Mouse (Mus musculus): ENCODE data around the gene Oxt. TPM values are rescaled to one million over a fixed set of nuclear protein-coding genes. Genes with fewer than 3 reads are reported as not detected.

Gene Oxt
- total and polyA plus RNA-seq, 2 experiments = not detected

GRCm38 (mm10) chr2:130578148-130578547 is 2.2 kb downstream of the Oxt start:
- Histone ChIP-seq H3K79me2 (ENCODE audit: control insufficient read depth, insufficient read depth, low read length) (no peaks in the 10 kb centered on the region), H3K27me3 (ENCODE audit: control insufficient read depth, insufficient read depth, low read length) (peaks cover 13% of the 10 kb centered on the region), H3K27ac (replicated peaks; ENCODE audit: insufficient read depth, low read depth, low read length) (no peak overlapping the region), H3K4me1 (ENCODE audit: control insufficient read depth, insufficient read depth, low read length) (peaks cover 6% of the 10 kb centered on the region), H3K9ac (ENCODE audit: low read depth, low read length) (no peak overlapping the region), H3K36me3 (ENCODE audit: control insufficient read depth, insufficient read depth, low read length) (no peaks in the 10 kb centered on the region), H3K4me3 (ENCODE audit: insufficient read depth, low read depth, low read length) (no peak overlapping the region)
- TF ChIP-seq POLR2A (IDR thresholded peaks at IDR 0.05; ENCODE audit: extremely low read depth, insufficient read depth, low read length) (no peak), CTCF (IDR thresholded peaks at IDR 0.05; ENCODE audit: low read depth, low read length) (peak; percentile 85)
- 11% methylated on average over 11 of the region's 11 CpGs for WGBS
- peak; percentile 52 for DNase-seq (ENCODE audit: extremely low read depth, low read depth, low spot score)

DNA sequence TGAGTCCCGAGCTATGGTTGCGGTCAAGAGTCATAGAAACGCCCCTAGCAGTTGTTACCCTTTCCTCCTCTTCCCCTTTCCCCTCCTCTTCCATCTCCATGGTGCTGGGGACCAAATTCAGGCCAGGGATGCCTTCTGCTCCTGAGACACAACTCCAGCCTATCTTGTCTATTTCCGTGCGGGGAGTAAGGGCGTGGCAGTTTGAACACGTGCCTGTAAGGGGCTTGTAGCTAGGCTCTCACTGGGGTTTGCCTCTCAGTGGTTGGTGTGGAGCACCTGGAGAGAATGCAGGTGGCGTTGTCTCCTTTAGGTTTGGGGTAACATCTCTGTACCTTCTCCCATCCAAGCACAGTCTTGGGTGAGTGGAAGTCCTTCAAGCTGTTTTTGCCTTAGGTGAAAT is 3.8 kb downstream of the Oxt start:
- Histone ChIP-seq H3K36me3 (ENCODE audit: control insufficient read depth, insufficient read depth, low read length) (no peaks in the 10 kb centered on the region), H3K79me2 (ENCODE audit: control insufficient read depth, insufficient read depth, low read length) (no peaks in the 10 kb centered on the region), H3K4me1 (ENCODE audit: control insufficient read depth, insufficient read depth, low read length) (peaks cover 6% of the 10 kb centered on the region), H3K27ac (replicated peaks; ENCODE audit: insufficient read depth, low read depth, low read length) (no peak overlapping the region), H3K27me3 (ENCODE audit: control insufficient read depth, insufficient read depth, low read length) (peaks cover 13% of the 10 kb centered on the region), H3K4me3 (ENCODE audit: insufficient read depth, low read depth, low read length) (no peak overlapping the region), H3K9ac (ENCODE audit: low read depth, low read length) (no peak overlapping the region)
- TF ChIP-seq POLR2A (IDR thresholded peaks at IDR 0.05; ENCODE audit: extremely low read depth, insufficient read depth, low read length) (no peak), CTCF (IDR thresholded peaks at IDR 0.05; ENCODE audit: low read depth, low read length) (no peak)
- WGBS = 17% methylated on average over 8 of the region's 8 CpGs
- no peak for DNase-seq (ENCODE audit: extremely low read depth, low read depth, low spot score)

- TF ChIP-seq CTCF (IDR thresholded peaks at IDR 0.05; ENCODE audit: low read depth, low read length) = no peak
- no peak for TF ChIP-seq POLR2A (IDR thresholded peaks at IDR 0.05; ENCODE audit: extremely low read depth, insufficient read depth, low read length)
- no peak overlapping the region for H3K4me3 ChIP-seq (ENCODE audit: insufficient read depth, low read depth, low read length)
- peaks cover 6% of the 10 kb centered on the region for H3K4me1 ChIP-seq (ENCODE audit: control insufficient read depth, insufficient read depth, low read length)
- no peak overlapping the region for H3K27ac ChIP-seq (replicated peaks; ENCODE audit: insufficient read depth, low read depth, low read length)
- H3K9ac ChIP-seq (ENCODE audit: low read depth, low read length) = no peak overlapping the region
- WGBS = 10% methylated on average over 16 of the region's 16 CpGs
- H3K36me3 ChIP-seq (ENCODE audit: control insufficient read depth, insufficient read depth, low read length) = no peaks in the 10 kb centered on the region
- no peaks in the 10 kb centered on the region for H3K79me2 ChIP-seq (ENCODE audit: control insufficient read depth, insufficient read depth, low read length)
- H3K27me3 ChIP-seq (ENCODE audit: control insufficient read depth, insufficient read depth, low read length) = peaks cover 13% of the 10 kb centered on the region
- no peak for DNase-seq (ENCODE audit: extremely low read depth, low read depth, low spot score)
Observed at GRCm38 (mm10) chr2:130581201-130581600, 5.2 kb downstream of the Oxt start.

DNA sequence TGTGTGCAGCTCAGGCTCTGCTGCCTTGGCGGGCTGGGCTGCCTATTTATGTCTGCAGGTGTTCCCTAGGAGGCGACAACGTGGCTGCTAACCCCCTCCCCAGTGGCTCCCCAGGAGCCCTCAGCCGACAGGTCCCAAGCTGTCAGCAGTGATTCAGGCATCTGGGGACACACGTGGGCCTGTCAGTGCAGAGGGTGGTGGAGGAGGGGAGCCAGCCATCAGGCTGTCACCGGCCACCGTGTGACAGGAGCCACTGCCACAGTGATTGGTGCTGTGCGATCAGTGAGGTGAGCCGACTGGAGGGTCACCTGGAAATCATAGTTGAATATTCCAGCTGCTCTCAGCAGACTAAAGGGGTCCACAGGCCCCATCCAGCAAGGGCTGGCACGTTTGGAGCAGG is 6.6 kb downstream of the Oxt start, which contains the start of gene Avp:
TSS of gene Avp (minus strand) at position 3 of the 400 bp plus-strand sequence.
- Histone ChIP-seq H3K36me3 (ENCODE audit: control insufficient read depth, insufficient read depth, low read length) (no peaks in the 10 kb centered on the region), H3K4me3 (ENCODE audit: insufficient read depth, low read depth, low read length) (no peak within 1 kb of the TSS), H3K27ac (replicated peaks; ENCODE audit: insufficient read depth, low read depth, low read length) (no peak within 1 kb of the TSS), H3K79me2 (ENCODE audit: control insufficient read depth, insufficient read depth, low read length) (no peaks in the 10 kb centered on the region), H3K9ac (ENCODE audit: low read depth, low read length) (no peak within 1 kb of the TSS), H3K27me3 (ENCODE audit: control insufficient read depth, insufficient read depth, low read length) (peaks cover 11% of the 10 kb centered on the region), H3K4me1 (ENCODE audit: control insufficient read depth, insufficient read depth, low read length) (peaks cover 1% of the 10 kb centered on the region)
- TF ChIP-seq POLR2A (IDR thresholded peaks at IDR 0.05; ENCODE audit: extremely low read depth, insufficient read depth, low read length) (no peak), CTCF (IDR thresholded peaks at IDR 0.05; ENCODE audit: low read depth, low read length) (no peak)
- 60% methylated on average over 10 of the region's 10 CpGs for WGBS
- no peak for DNase-seq (ENCODE audit: extremely low read depth, low read depth, low spot score)

GRCm38 (mm10) chr2:130583902-130584560 is 8.1 kb downstream of the Oxt start:
- Histone ChIP-seq H3K27me3 (ENCODE audit: control insufficient read depth, insufficient read depth, low read length) (peaks cover 9% of the 10 kb centered on the region), H3K79me2 (ENCODE audit: control insufficient read depth, insufficient read depth, low read length) (no peaks in the 10 kb centered on the region), H3K27ac (replicated peaks; ENCODE audit: insufficient read depth, low read depth, low read length) (no peak overlapping the region), H3K4me1 (ENCODE audit: control insufficient read depth, insufficient read depth, low read length) (no peaks in the 10 kb centered on the region; the same call in 1 of the 2 replicates), H3K9ac (ENCODE audit: low read depth, low read length) (no peak overlapping the region), H3K36me3 (ENCODE audit: control insufficient read depth, insufficient read depth, low read length) (no peaks in the 10 kb centered on the region), H3K4me3 (ENCODE audit: insufficient read depth, low read depth, low read length) (no peak overlapping the region)
- no peak for DNase-seq (ENCODE audit: extremely low read depth, low read depth, low spot score)
- 90% methylated on average over 10 of the region's 10 CpGs for WGBS
- no peak for TF ChIP-seq POLR2A (IDR thresholded peaks at IDR 0.05; ENCODE audit: extremely low read depth, insufficient read depth, low read length)

- 85% methylated on average over 6 of the region's 6 CpGs for WGBS
Observed at GRCm38 (mm10) chr2:130586016-130586415, 10.0 kb downstream of the Oxt start.

More at GRCm38 (mm10) chr2:130586016-130586415, 10.0 kb downstream of the Oxt start:
- Histone ChIP-seq H3K79me2 (ENCODE audit: control insufficient read depth, insufficient read depth, low read length) (no peaks in the 10 kb centered on the region), H3K27ac (replicated peaks; ENCODE audit: insufficient read depth, low read depth, low read length) (no peak overlapping the region), H3K36me3 (ENCODE audit: control insufficient read depth, insufficient read depth, low read length) (no peaks in the 10 kb centered on the region), H3K9ac (ENCODE audit: low read depth, low read length) (no peak overlapping the region), H3K4me3 (ENCODE audit: insufficient read depth, low read depth, low read length) (no peak overlapping the region), H3K4me1 (ENCODE audit: control insufficient read depth, insufficient read depth, low read length) (no peaks in the 10 kb centered on the region), H3K27me3 (ENCODE audit: control insufficient read depth, insufficient read depth, low read length) (peaks cover 7% of the 10 kb centered on the region)
- no peak for DNase-seq (ENCODE audit: extremely low read depth, low read depth, low spot score)
- TF ChIP-seq CTCF (IDR thresholded peaks at IDR 0.05; ENCODE audit: low read depth, low read length) (no peak), POLR2A (IDR thresholded peaks at IDR 0.05; ENCODE audit: extremely low read depth, insufficient read depth, low read length) (no peak)
